Mouse (Mus musculus) MEL (cell line): Measurements from ENCODE around the gene Mpp3.

Source experiments
- CHD2 ChIP-seq: IDR thresholded peaks from 2 replicates; pipeline ENCODE4 v1.6.1; 2011; ENCODE audit warnings: low read length, improper control_type of control experiment
- CTCF ChIP-seq, 3 experiments: IDR thresholded peaks in 2 of 3; conservative IDR thresholded peaks in 1 of 3; 2 replicates each; pipeline ENCODE4 v1.5.1; 2011 to 2012; ENCODE audit warnings: low read length in 3 of 3, low read depth in 2 of 3, mild to moderate bottlenecking in 2 of 3, improper control_type of control experiment in 1 of 3, inconsistent platforms in 1 of 3, mixed read lengths in 1 of 3, moderate library complexity in 1 of 3; ENCODE audit not compliant: control insufficient read depth in 1 of 3, insufficient read depth in 1 of 3, poor library complexity in 1 of 3, severe bottlenecking in 1 of 3
- MAX ChIP-seq: IDR thresholded peaks from 2 replicates; pipeline ENCODE4 v1.6.1; 2011; ENCODE audit warnings: low read length, improper control_type of control experiment
- POLR2A ChIP-seq, 2 experiments: IDR thresholded peaks; 2 replicates each; pipeline ENCODE4 v1.6.1; 2011 to 2012; ENCODE audit warnings: low read length in 2 of 2, mild to moderate bottlenecking in 2 of 2, control low read depth in 1 of 2, improper control_type of control experiment in 1 of 2, low read depth in 1 of 2, moderate library complexity in 1 of 2; ENCODE audit not compliant: control insufficient read depth in 1 of 2, insufficient read depth in 1 of 2, poor library complexity in 1 of 2
- POLR2AphosphoS5 ChIP-seq: IDR thresholded peaks from 2 replicates; pipeline ENCODE4 v1.6.1; 2012; ENCODE audit warnings: low read depth, borderline replicate concordance, mild to moderate bottlenecking, inconsistent platforms, low read length, moderate library complexity, mixed read lengths

GRCm38 (mm10) chr11:101973496-101973895, 54.8 kb downstream of the Mpp3 start:
- TF ChIP-seq CTCF (IDR thresholded peaks at IDR 0.05 in 2 of 3, conservative IDR thresholded peaks at IDR 0.05 in 1 of 3; ENCODE audit: control insufficient read depth in 1 of 3, insufficient read depth in 1 of 3, low read depth in 2 of 3, low read length in 3 of 3, poor library complexity in 1 of 3, severe bottlenecking in 1 of 3) (no peak), POLR2A (IDR thresholded peaks at IDR 0.05; ENCODE audit: control insufficient read depth in 1 of 2, insufficient read depth in 1 of 2, low read depth in 1 of 2, low read length in 2 of 2, poor library complexity in 1 of 2) (no peak), POLR2AphosphoS5 (no peak), MAX (no peak), CHD2 (no peak)
